Mouse (Mus musculus) CD4-positive helper T cell, adult 2 months (primary cell): ENCODE data around the gene Rpl18a.

ENCODE experiments used
- DNase-seq: peaks from one replicate; pipeline ENCODE4 v3.0.0-alpha.2; 2012; ENCODE audit warnings: low read depth, missing footprints, low spot score

Gene Rpl18a

GRCm38 (mm10) chr8:70880546-70880945 is 16.7 kb downstream of the Rpl18a start:
- no peak for DNase-seq

- no peak for DNase-seq
These were observed 17.1 kb downstream of the Rpl18a start for GRCm38 (mm10) chr8:70880126-70880525.

- DNase-seq = no peak
These were observed 17.7 kb downstream of the Rpl18a start for GRCm38 (mm10) chr8:70879500-70879899.

GRCm38 (mm10) chr8:70878178-70878577 is 19.0 kb downstream of the Rpl18a start:
- no peak for DNase-seq

GRCm38 (mm10) chr8:70876382-70876781 is 20.8 kb downstream of the Rpl18a start:
- no peak for DNase-seq

GRCm38 (mm10) chr8:70874441-70874840 is 22.8 kb downstream of the Rpl18a start:
- no peak for DNase-seq

- peak; percentile 96 for DNase-seq
These were observed 23.7 kb downstream of the Rpl18a start, which contains the start of gene Ccdc124 for GRCm38 (mm10) chr8:70873364-70873985. TSS of gene Ccdc124 (minus strand) at chr8:70873935.

- peak; percentile 58 for DNase-seq
These were observed 24.4 kb downstream of the Rpl18a start for GRCm38 (mm10) chr8:70872643-70873363.

- no peak for DNase-seq
These were observed 25.9 kb downstream of the Rpl18a start for GRCm38 (mm10) chr8:70871195-70871807.

- DNase-seq = peak; percentile 78
These were observed 27.6 kb downstream of the Rpl18a start for GRCm38 (mm10) chr8:70869601-70870041.

GRCm38 (mm10) chr8:70869199-70869571 is 28.0 kb downstream of the Rpl18a start:
- DNase-seq = no peak

- DNase-seq = peak; percentile 75
These were observed 28.5 kb downstream of the Rpl18a start for GRCm38 (mm10) chr8:70868559-70869198.

GRCm38 (mm10) chr8:70866566-70866965 is 30.6 kb downstream of the Rpl18a start:
- DNase-seq = peak; percentile 24

GRCm38 (mm10) chr8:70866001-70866520 is 31.2 kb downstream of the Rpl18a start:
- DNase-seq = no peak

GRCm38 (mm10) chr8:70865350-70866000 is 31.7 kb downstream of the Rpl18a start:
- peak; percentile 100 for DNase-seq

- DNase-seq = no peak
These were observed 32.4 kb downstream of the Rpl18a start for GRCm38 (mm10) chr8:70864712-70865221.

GRCm38 (mm10) chr8:70863956-70864711 is 33.1 kb downstream of the Rpl18a start:
- peak; percentile 67 for DNase-seq

GRCm38 (mm10) chr8:70862824-70863641 is 34.2 kb downstream of the Rpl18a start, which contains the start of gene Kcnn1:
TSS of gene Kcnn1 (minus strand) at chr8:70863258.
- peak; percentile 41 for DNase-seq

- DNase-seq = peak; percentile 31
These were observed 39.7 kb downstream of the Rpl18a start for GRCm38 (mm10) chr8:70857516-70857915.
